Mouse (Mus musculus): ENCODE measurements around the gene AB124611. TPM values are rescaled to one million over a fixed set of nuclear protein-coding genes. Genes with fewer than 3 reads are reported as not detected.

Gene AB124611
- polyA plus RNA-seq, 1 experiment from 2014 or later, result 2.9 TPM

DNA sequence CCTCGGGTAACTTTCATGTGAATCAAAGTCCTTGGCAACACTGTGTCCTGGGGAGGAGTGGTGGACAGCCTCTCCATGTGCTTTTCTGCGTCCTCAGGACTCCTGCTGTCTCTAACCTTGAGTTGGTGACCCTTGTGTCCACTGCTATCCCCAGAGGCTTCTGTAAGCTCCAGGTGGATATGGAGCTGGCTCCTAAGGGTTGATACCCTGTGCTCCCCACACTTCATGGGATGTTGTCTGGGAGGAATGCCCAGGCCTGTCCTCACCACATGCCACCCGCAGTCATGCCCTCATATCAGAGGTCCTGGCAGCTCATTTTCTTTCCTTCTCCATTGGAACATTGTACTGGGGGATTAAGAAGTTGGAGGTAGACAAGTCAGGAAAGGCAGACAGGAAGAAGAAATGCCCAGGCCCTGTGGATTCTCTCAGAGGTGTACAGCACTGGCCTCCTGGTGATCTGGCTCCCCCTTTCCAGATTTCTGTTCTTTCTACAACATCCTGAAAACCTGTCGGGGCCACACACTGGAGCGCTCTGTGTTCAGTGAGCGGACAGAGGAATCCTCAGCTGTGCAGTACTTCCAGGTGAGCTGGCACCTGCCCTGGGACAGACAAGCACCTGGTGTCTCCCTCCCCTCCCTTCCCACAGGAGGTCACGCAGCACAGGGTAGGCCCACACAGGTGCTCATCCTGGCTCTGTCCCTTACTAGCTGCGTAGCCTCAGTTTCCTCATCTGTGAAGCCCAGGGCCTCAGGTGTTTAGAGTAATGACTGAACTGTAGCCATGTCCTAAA is 48.2 kb downstream of the AB124611 start:
- ATAC-seq (ENCODE audit: low read depth), result no peak
- peaks cover 95% of the 10 kb centered on the region for H3K36me3 ChIP-seq
- H3K9ac ChIP-seq, result no peak overlapping the region
- no peak overlapping the region for H3K4me3 ChIP-seq
- WGBS, result 96% methylated on average over 8 of the region's 8 CpGs
- H3K4me2 ChIP-seq, result no peak overlapping the region
- no peaks in the 10 kb centered on the region for H3K9me3 ChIP-seq
- H3K4me1 ChIP-seq (replicated peaks), result no peaks in the 10 kb centered on the region
- no peak overlapping the region for H3K27ac ChIP-seq (replicated peaks)
- no peaks in the 10 kb centered on the region for H3K27me3 ChIP-seq

DNA sequence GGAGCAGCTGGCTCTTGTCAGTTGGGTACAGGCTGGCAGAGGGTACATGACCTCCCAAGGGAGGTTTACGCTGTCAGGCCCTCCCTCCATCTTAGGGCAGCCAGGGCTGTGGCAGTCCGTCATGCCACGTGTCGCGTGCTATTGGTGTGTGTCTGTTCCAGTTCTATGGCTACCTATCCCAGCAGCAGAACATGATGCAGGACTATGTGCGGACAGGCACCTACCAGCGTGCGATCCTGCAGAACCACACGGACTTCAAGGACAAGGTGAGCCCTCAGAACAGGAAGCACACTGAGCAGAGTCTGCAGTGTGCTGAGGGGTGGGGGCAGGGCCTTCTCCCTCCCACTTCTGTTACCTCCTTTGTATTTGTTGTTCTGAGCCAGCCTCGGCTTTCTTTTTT is 49.3 kb downstream of the AB124611 start:
- H3K4me2 ChIP-seq, result no peak overlapping the region
- no peaks in the 10 kb centered on the region for H3K4me1 ChIP-seq (replicated peaks)
- H3K4me3 ChIP-seq, result no peak overlapping the region
- H3K27me3 ChIP-seq, result no peaks in the 10 kb centered on the region
- H3K36me3 ChIP-seq, result peaks cover 95% of the 10 kb centered on the region
- H3K9ac ChIP-seq, result no peak overlapping the region
- no peaks in the 10 kb centered on the region for H3K9me3 ChIP-seq
- ATAC-seq (ENCODE audit: low read depth), result no peak
- 94% methylated on average over 10 of the region's 10 CpGs for WGBS
- no peak overlapping the region for H3K27ac ChIP-seq (replicated peaks)

DNA sequence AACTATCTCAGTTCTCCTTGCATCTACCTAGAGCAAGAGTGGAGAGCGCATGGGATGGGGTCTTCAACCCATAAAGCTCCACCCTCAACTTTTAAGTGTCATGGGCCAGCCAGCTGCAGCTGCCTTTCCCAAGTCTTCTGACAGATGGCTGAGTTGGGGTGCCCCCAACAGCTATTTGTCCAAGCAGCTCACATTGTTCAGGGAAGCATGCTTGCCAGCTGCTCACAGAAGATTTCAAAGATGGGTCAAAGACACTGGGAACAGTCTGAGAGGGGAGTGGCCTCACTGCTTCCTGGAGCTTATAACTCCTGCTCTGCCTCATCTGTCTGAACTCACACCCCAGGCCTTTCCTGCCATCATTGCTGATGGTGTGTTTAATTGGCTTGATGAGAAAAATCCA is 50.3 kb downstream of the AB124611 start:
- no peak for ATAC-seq (ENCODE audit: low read depth)
- Histone ChIP-seq H3K4me1 (replicated peaks) (no peaks in the 10 kb centered on the region), H3K36me3 (peaks cover 96% of the 10 kb centered on the region), H3K4me2 (no peak overlapping the region), H3K9ac (no peak overlapping the region), H3K4me3 (no peak overlapping the region), H3K27me3 (no peaks in the 10 kb centered on the region), H3K27ac (replicated peaks) (no peak overlapping the region), H3K9me3 (no peaks in the 10 kb centered on the region)
- WGBS, result 79% methylated on average over 1 of the region's 1 CpGs

DNA sequence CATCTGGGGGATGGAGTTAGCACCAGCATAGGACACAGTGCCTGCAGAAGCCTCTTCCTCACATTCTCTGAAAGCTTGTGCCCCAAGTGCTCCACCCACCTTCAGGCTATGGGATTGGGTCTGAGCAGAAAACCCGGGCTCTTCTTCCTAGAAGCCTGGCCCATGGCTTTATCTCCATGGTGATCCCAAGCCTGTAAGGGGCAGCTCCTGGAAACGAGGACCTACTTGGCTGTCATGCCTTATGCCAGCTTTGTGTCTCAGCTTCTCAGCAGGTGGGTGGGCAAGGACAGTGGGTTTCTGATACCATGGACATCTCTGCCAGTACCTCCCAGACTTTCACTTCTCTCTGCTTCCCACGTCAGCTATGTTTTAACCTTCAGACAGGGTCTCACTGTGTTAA is 52.2 kb downstream of the AB124611 start:
- Histone ChIP-seq H3K36me3 (peaks cover 96% of the 10 kb centered on the region), H3K4me1 (replicated peaks) (no peaks in the 10 kb centered on the region), H3K9ac (no peak overlapping the region), H3K9me3 (no peaks in the 10 kb centered on the region), H3K27ac (replicated peaks) (no peak overlapping the region), H3K4me3 (no peak overlapping the region), H3K4me2 (no peak overlapping the region), H3K27me3 (no peaks in the 10 kb centered on the region)
- 69% methylated on average over 3 of the region's 3 CpGs for WGBS
- no peak for ATAC-seq (ENCODE audit: low read depth)

DNA sequence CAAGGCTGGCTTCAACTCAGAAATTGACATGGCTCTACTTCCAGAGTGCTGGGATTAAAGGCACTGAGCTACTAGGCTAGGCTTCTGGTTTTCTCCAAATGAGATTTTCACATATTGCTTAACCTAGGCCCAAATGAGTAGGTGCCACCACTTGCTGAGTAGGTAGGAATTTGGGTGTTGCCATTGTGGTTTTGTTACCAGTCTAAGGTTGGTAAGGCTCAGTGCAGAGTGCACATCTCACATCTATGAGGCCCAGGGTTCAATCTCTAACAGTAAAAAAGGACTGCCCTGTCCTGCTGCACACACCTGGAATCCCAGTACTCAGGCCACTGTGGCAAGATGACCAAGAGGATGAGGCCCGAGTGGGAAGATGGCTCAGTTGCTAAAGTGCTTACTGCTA is 59.4 kb downstream of the AB124611 start:
- no peaks in the 10 kb centered on the region for H3K27me3 ChIP-seq
- no peak for ATAC-seq (ENCODE audit: low read depth)

DNA sequence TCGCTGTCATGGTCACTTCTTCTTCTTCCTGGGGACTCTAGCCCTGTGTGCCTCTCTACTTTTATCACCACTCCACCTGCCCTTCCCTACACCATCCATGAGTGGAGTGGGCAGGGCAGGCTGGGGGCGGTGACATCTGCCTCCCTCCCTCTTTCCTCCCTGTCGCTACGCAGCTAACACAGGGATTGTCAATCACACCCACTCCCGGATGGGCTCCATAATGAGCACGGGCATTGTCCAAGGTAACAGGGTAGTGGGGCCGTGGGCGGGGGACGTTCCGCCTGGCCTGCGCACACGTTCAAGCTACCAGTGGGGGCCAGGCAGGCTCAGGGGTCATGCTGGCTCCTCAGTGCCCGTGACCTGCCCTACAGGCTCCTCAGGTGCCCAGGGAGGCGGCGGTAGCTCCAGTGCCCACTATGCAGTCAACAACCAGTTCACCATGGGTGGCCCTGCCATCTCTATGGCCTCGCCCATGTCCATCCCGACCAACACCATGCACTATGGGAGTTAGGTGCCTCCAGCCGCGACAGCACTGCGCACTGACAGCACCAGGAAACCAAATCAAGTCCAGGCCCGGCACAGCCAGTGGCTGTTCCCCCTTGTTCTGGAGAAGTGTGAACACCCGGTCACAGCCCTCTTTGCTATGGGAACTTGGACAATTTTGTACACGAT is 61.8 kb downstream of the AB124611 start:
- Histone ChIP-seq H3K9ac (no peak overlapping the region), H3K4me3 (no peak overlapping the region), H3K27me3 (no peaks in the 10 kb centered on the region), H3K36me3 (peaks cover 84% of the 10 kb centered on the region), H3K9me3 (no peaks in the 10 kb centered on the region), H3K27ac (replicated peaks) (no peak overlapping the region), H3K4me2 (no peak overlapping the region), H3K4me1 (replicated peaks) (peaks cover 16% of the 10 kb centered on the region)
- no peak for ATAC-seq (ENCODE audit: low read depth)
- 89% methylated on average over 23 of the region's 23 CpGs for WGBS

More for the DNA sequence above, 59.4 kb downstream of the AB124611 start:
- no peak overlapping the region for H3K27ac ChIP-seq (replicated peaks)
- no peak overlapping the region for H3K9ac ChIP-seq
- H3K9me3 ChIP-seq, result no peaks in the 10 kb centered on the region
- no peak overlapping the region for H3K4me3 ChIP-seq
- no peaks in the 10 kb centered on the region for H3K4me1 ChIP-seq (replicated peaks)
- peaks cover 100% of the 10 kb centered on the region for H3K36me3 ChIP-seq
- WGBS, result 94% methylated on average over 1 of the region's 1 CpGs
- no peak overlapping the region for H3K4me2 ChIP-seq

DNA sequence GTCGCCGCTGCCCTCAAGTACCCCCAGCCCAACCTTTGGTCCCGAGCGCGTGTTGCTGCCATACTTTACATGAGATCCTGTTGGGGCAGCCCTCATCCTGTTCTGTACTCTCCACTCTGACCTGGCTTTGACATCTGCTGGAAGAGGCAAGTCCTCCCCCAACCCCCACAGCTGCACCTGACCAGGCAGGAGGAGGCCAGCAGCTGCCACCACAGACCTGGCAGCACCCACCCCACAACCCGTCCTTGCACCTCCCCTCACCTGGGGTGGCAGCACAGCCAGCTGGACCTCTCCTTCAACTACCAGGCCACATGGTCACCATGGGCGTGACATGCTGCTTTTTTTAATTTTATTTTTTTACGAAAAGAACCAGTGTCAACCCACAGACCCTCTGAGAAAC is 62.4 kb downstream of the AB124611 start:
- Histone ChIP-seq H3K9ac (0 out of 2 replicates have a peak overlapping the region, but pooled peaks have one; percentile 3), H3K9me3 (no peaks in the 10 kb centered on the region), H3K4me1 (replicated peaks) (peaks cover 17% of the 10 kb centered on the region), H3K4me3 (no peak overlapping the region), H3K27ac (replicated peaks) (no peak overlapping the region), H3K27me3 (no peaks in the 10 kb centered on the region), H3K36me3 (peaks cover 78% of the 10 kb centered on the region), H3K4me2 (no peak overlapping the region)
- 94% methylated on average over 8 of the region's 8 CpGs for WGBS
- no peak for ATAC-seq (ENCODE audit: low read depth)

DNA sequence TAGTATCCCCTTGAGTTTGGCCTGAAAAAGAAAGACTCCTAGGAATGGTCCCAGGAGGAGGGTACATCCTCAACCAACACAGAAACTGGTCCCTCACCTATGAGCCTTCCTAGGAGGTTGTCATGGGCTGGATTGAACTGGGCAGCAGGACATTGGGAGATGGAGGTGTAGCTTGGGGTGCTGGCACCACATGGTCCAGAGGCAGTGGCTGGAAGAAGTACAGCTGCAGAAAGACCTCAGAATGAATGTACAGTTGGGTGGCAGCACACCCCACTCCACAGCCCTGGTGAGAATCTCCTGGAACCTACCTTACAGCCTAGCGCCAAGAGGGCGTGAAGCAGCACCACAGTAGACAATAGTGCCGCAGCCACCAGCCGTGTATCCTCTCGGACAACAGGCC is 63.6 kb downstream of the AB124611 start:
- peaks cover 29% of the 10 kb centered on the region for H3K4me1 ChIP-seq (replicated peaks)
- no peak overlapping the region for H3K27ac ChIP-seq (replicated peaks)
- no peak for ATAC-seq (ENCODE audit: low read depth)
- H3K4me3 ChIP-seq, result no peak overlapping the region
- no peaks in the 10 kb centered on the region for H3K9me3 ChIP-seq
- WGBS, result 93% methylated on average over 5 of the region's 5 CpGs
- no peak overlapping the region for H3K9ac ChIP-seq
- H3K27me3 ChIP-seq, result no peaks in the 10 kb centered on the region
- no peak overlapping the region for H3K4me2 ChIP-seq
- peaks cover 66% of the 10 kb centered on the region for H3K36me3 ChIP-seq

DNA sequence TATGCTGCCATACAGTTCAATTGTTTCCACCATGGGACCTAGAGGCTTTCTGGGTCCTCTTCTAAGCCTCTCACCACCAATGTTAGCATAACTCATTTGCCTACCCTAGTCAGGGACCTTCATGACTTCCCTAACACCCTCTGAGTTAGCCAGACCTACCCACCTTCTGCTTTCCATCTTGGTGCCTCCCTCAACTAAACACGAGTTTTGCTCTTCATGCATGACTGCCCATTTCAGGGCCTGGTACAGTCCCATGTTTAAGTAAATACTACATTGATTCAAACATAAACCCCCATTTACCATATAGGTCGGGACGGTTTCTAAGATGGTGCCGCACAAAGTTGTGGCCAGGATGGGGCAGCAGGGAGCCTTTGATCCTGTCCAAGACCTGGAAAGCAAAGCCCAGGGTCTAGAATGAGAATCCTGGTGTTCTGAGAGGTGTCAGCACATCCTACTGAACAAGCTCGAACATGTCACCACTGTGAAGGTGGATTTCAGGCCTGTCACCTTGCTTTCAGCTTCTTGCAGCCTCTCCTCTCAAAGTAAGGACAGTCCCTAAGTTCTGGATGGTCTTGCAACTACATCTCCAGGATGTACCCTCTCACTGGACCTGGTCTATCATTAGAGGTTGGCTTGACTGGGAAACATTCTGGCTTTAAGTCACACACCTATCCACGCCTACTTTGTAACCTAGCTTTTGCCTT is 65.3 kb downstream of the AB124611 start:
- Histone ChIP-seq H3K27me3 (no peaks in the 10 kb centered on the region), H3K36me3 (peaks cover 65% of the 10 kb centered on the region), H3K4me1 (replicated peaks) (peaks cover 39% of the 10 kb centered on the region), H3K4me3 (peak overlapping the region; percentile 99), H3K4me2 (peak overlapping the region; percentile 98), H3K9me3 (no peaks in the 10 kb centered on the region), H3K9ac (peak overlapping the region; percentile 77; the same call in 1 of the 2 replicates), H3K27ac (replicated peaks) (no peak overlapping the region)
- 85% methylated on average over 6 of the region's 6 CpGs for WGBS
- ATAC-seq (ENCODE audit: low read depth), result no peak

DNA sequence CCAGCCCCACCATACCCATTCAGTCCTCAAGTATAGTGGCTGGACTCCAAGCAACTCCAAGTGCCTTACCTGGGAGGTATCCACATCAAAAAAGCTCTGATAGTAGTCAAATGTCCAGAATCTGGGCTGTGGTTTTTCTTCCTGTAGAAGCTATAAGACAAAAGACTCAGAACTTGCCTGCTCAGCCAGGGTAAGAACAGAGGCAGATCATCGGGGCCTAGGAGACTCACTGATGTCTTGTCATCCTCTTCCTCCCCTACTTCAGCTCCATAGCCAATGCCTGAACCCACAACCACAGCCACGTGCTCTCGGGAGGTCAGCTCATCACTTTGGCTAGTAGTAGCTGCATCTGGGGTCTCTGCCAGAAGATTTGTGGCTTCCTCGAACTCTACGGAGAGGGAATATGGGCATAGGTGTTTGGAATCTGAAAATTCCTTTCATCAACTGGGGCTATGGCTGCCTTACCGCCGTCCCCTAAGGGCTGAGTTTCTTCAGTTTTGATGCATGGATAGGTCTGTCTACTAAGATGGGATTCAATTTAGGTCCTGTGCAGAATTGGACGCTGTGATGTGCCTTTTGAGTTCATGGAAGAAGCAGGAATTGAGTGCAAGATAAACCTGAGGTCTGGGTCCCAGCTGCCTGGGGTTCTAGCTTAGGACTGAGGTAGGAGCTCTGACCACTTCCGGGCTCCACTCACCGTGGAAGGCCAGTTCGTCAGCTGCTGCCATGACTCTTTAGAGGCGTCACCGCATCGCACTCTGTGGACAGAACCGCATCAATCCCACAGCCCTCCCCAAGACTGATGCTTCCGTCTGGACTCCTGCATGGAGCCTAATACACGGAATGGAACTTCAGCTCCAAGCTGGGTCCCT is 66.1 kb downstream of the AB124611 start:
- WGBS, result 21% methylated on average over 17 of the region's 17 CpGs
- H3K4me3 ChIP-seq, result peak overlapping the region; percentile 99
- peaks cover 39% of the 10 kb centered on the region for H3K4me1 ChIP-seq (replicated peaks)
- peak; percentile 83 for ATAC-seq (ENCODE audit: low read depth)
- H3K4me2 ChIP-seq, result peak overlapping the region; percentile 98
- H3K36me3 ChIP-seq, result peaks cover 63% of the 10 kb centered on the region
- peak overlapping the region; percentile 77 for H3K9ac ChIP-seq
- peak overlapping the region; percentile 82 for H3K27ac ChIP-seq (replicated peaks)
- H3K9me3 ChIP-seq, result no peaks in the 10 kb centered on the region
- no peaks in the 10 kb centered on the region for H3K27me3 ChIP-seq

DNA sequence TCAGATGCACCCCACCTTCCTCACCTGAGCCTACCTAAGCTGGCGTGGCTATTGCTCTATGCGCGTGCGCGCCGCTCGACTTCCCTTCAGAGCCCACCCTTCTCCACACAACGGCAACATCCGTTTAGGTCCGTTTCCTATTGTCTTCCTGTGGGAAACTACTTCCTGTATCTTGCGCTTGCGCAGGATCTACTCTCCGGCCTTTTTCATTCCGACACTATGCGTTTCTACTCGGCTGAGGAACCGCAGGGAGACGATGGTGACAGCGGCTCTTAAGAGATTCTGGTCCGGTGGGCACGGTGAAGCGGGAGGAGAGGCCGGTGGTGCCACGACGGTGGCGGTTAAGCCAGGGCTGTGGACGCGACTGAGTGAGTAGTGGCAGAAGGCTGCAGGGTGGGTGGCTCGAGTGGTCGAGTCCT is 66.7 kb downstream of the AB124611 start, which contains the start of the genes Timm29 and Yipf2:
TSS of gene Timm29 (plus strand) at position 20 of the 419 bp plus-strand sequence.
TSS of gene Yipf2 (minus strand) at position 126 of the 419 bp plus-strand sequence.
- H3K27me3 ChIP-seq, result no peaks in the 10 kb centered on the region
- under 1% methylated on average over 30 of the region's 30 CpGs for WGBS
- H3K4me1 ChIP-seq (replicated peaks), result peaks cover 39% of the 10 kb centered on the region
- peak within 1 kb of the TSS; percentile 98 for H3K4me2 ChIP-seq
- peaks cover 59% of the 10 kb centered on the region for H3K36me3 ChIP-seq
- peak within 1 kb of the TSS; percentile 99 for H3K4me3 ChIP-seq
- ATAC-seq (ENCODE audit: low read depth), result peak; percentile 93
- H3K9ac ChIP-seq, result peak within 1 kb of the TSS; percentile 90
- H3K27ac ChIP-seq (replicated peaks), result peak within 1 kb of the TSS; percentile 91
- no peaks in the 10 kb centered on the region for H3K9me3 ChIP-seq

Data from neural tube, embryonic 13.5 days (tissue).